ENCODE assay signal across 8 mouse cellular contexts in genomic region chr3:127225167-127225798, GRCm38 (mm10).
DNase-seq lines count a peak whose midpoint lies in the region; ATAC-seq lines count a peak whose summit lies in the region.

No protein-coding gene starts in this region.

- no peak overlapping the region for H3K27ac ChIP-seq in heart, embryonic 11.5 days (ENCODE audit: low read depth, low read length)
- H3K27ac ChIP-seq in forebrain, embryonic 11.5 days (ENCODE audit: low read depth, low read length), result peak overlapping the region; percentile 14; the same call in 1 of the 2 replicates
- H3K27ac ChIP-seq in liver, embryonic 15.5 days (replicated peaks), result no peak overlapping the region

- H3K27me3 ChIP-seq in heart, embryonic 11.5 days (ENCODE audit: control insufficient read depth, insufficient read depth, low read length), result no peaks in the 10 kb centered on the region
- peaks cover 3% of the 10 kb centered on the region; the same call in 1 of the 2 replicates for H3K27me3 ChIP-seq in forebrain, embryonic 11.5 days (ENCODE audit: control insufficient read depth, insufficient read depth, low read length)
- peaks cover 10% of the 10 kb centered on the region; the same call in 1 of the 2 replicates for H3K27me3 ChIP-seq in liver, embryonic 15.5 days

- H3K36me3 ChIP-seq in heart, embryonic 11.5 days (ENCODE audit: control insufficient read depth, insufficient read depth, low read length), result no peaks in the 10 kb centered on the region
- H3K36me3 ChIP-seq in forebrain, embryonic 11.5 days (ENCODE audit: control insufficient read depth, insufficient read depth, low read length), result no peaks in the 10 kb centered on the region
- H3K36me3 ChIP-seq in liver, embryonic 15.5 days (replicated peaks), result no peaks in the 10 kb centered on the region

- intact Hi-C loops in heart, postnatal 14 days (cut with DNase I), result no loop called here

- no peak overlapping the region for H3K9ac ChIP-seq in heart, embryonic 11.5 days (ENCODE audit: low read depth, low read length)
- H3K9ac ChIP-seq in forebrain, embryonic 11.5 days (ENCODE audit: low read length), result peak overlapping the region; percentile 35; the same call in 1 of the 2 replicates
- H3K9ac ChIP-seq in liver, embryonic 15.5 days, result no peak overlapping the region

- peak overlapping the region; percentile 80 for H3K4me2 ChIP-seq in heart, embryonic 11.5 days
- H3K4me2 ChIP-seq in forebrain, embryonic 11.5 days (ENCODE audit: low read depth, low read length, severe bottlenecking), result peak overlapping the region; percentile 69
- peak overlapping the region; percentile 23 for H3K4me2 ChIP-seq in liver, embryonic 15.5 days

- ATAC-seq in heart, embryonic 11.5 days (replicated peaks; ENCODE audit: insufficient number of reproducible peaks, low FRiP score, low TSS enrichment), result no peak
- ATAC-seq in forebrain, embryonic 11.5 days (replicated peaks; ENCODE audit: low FRiP score), result peak; percentile 70
- no peak for ATAC-seq in liver, embryonic 15.5 days (ENCODE audit: insufficient read depth)

- peak overlapping the region; percentile 42 for H3K4me3 ChIP-seq in heart, embryonic 11.5 days (ENCODE audit: low read depth, low read length)
- H3K4me3 ChIP-seq in forebrain, embryonic 11.5 days (ENCODE audit: low read depth, low read length), result peak overlapping the region; percentile 41
- no peak overlapping the region for H3K4me3 ChIP-seq in liver, embryonic 15.5 days (replicated peaks)

- H3K9me3 ChIP-seq in heart, embryonic 11.5 days (replicated peaks; ENCODE audit: control insufficient read depth, low read length), result no peaks in the 10 kb centered on the region
- H3K9me3 ChIP-seq in forebrain, embryonic 11.5 days (ENCODE audit: control insufficient read depth, low read length), result no peaks in the 10 kb centered on the region
- no peaks in the 10 kb centered on the region for H3K9me3 ChIP-seq in liver, embryonic 15.5 days (replicated peaks)

- WGBS in heart, embryonic 11.5 days (ENCODE audit: insufficient replicate concordance), result 18% methylated on average over 16 of the region's 16 CpGs
- WGBS in forebrain, embryonic 11.5 days, result 9% methylated on average over 16 of the region's 16 CpGs
- WGBS in liver, embryonic 15.5 days (ENCODE audit: insufficient replicate concordance), result 18% methylated on average over 16 of the region's 16 CpGs

- no peak for DNase-seq in heart, postnatal 14 days
- peak; percentile 5 for DNase-seq in ES-CJ7 (ENCODE audit: low read depth, low spot score)
- DNase-seq in forebrain, embryonic 11.5 days (ENCODE audit: low spot score), result peak; percentile 60
- DNase-seq in urinary bladder, postnatal 14 days (ENCODE audit: low spot score), result no peak
- no peak for DNase-seq in kidney, adult 8-10 months
- DNase-seq in urinary bladder, postnatal 4 days (ENCODE audit: low spot score in 2 of 2), result no peak

- H3K4me1 ChIP-seq in heart, embryonic 11.5 days (ENCODE audit: control insufficient read depth, insufficient read depth, low read length), result peaks cover 2% of the 10 kb centered on the region; the same call in 1 of the 2 replicates
- peaks cover 7% of the 10 kb centered on the region; the same call in 1 of the 2 replicates for H3K4me1 ChIP-seq in forebrain, embryonic 11.5 days (replicated peaks; ENCODE audit: control insufficient read depth, insufficient read depth, low read length)
- H3K4me1 ChIP-seq in liver, embryonic 15.5 days (replicated peaks), result no peaks in the 10 kb centered on the region

Comparison
In these comparisons a context has a peak if more than half of its experiments do, and no peak if none do; other contexts are left out.
1. H3K4me2 ChIP-seq: peak in every context shown above with its lines; median percentile 80 in heart, embryonic 11.5 days; 69 in forebrain, embryonic 11.5 days; 23 in liver, embryonic 15.5 days.
2. DNase-seq: peak in ES-CJ7 (single experiment) and forebrain, embryonic 11.5 days (single experiment); none in heart, postnatal 14 days (0 of 2), urinary bladder, postnatal 14 days (single experiment), kidney, adult 8-10 months (0 of 2) and urinary bladder, postnatal 4 days (0 of 2).